Mouse (Mus musculus): ENCODE measurements at regions not wholly inside any gene's neighbourhood (a gene's known extent, or its start where the extent isn't known, plus 50 kb on each side); places are given as distances from the start of the nearest gene placed in this dataset.

DNA sequence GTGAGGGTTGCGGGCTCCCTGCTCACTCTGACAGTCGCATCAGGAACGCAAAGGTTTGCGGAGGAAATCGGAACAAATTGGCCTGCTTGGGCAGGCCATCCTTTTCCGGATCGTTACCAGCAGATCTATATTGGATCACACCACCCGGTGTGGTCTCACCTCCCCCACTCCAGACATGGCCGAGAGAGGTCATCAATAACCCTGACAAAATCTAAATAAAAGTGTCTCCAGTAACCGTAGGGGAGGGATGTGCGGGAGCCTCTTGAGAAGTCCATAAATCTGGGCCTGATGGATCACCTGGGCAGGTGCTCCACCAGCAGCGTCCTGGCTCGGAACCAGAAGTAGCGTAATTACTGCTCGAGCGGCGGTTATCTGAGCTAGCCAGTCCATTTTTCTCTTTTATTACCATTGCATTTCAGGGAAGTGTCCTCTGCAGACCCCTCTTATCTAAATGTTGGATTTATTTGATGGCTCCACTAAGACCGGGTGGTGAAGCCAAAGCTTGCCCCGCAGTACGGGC lies 249.8 kb downstream of the Matn1 start:
- TF ChIP-seq CTCF (IDR thresholded peaks at IDR 0.05; ENCODE audit: control insufficient read depth, insufficient read depth, insufficient replicate concordance, low read depth, low read length): no peak
- TF ChIP-seq POLR2A (IDR thresholded peaks at IDR 0.05; ENCODE audit: control insufficient read depth, low read depth, low read length): no peak

Measured in testis, adult 2 months (tissue).